Mouse (Mus musculus) liver, embryonic 14.5 days (tissue): Measurements from ENCODE around the gene Tex21. TPM values are rescaled to one million over a fixed set of nuclear protein-coding genes. Genes with fewer than 3 reads are reported as not detected.
"Not testable (repeated sequence)": the region's sequence is repeated elsewhere in the genome, so short reads cannot be mapped to it uniquely, and the experiment has no call there.

ENCODE experiments used
- ATAC-seq: fragments of 200-750 bp; cut with Nextera tagmentation; 2 replicates; pipeline ENCODE4 v1.8.0; 2017; ENCODE audit warnings: moderate number of reproducible peaks, mild to moderate bottlenecking, moderate library complexity; ENCODE audit not compliant: insufficient read depth
- DNase-seq, 3 experiments: peaks; one replicate each; pipeline ENCODE4 v3.0.0-alpha.2; 2012 to 2013; ENCODE audit warnings: low read depth in 3 of 3, low spot score in 3 of 3
- H3K27ac ChIP-seq: fragments of 300-500 bp; sonication (generic); 2 replicates; pipeline ENCODE4 v1.5.1; 2014; ENCODE audit warnings: moderate library complexity, mild to moderate bottlenecking, control low read depth, inconsistent platforms
- H3K27me3 ChIP-seq: fragments of 300-500 bp; sonication (generic); 2 replicates; pipeline ENCODE4 v1.6.1; 2014; ENCODE audit warnings: mild to moderate bottlenecking, low read length, moderate library complexity; ENCODE audit not compliant: control insufficient read depth, insufficient read depth
- H3K36me3 ChIP-seq: fragments of 300-500 bp; sonication (generic); replicated peaks from 2 replicates; pipeline ENCODE4 v1.6.1; 2014; ENCODE audit warnings: low read depth; ENCODE audit not compliant: control insufficient read depth, insufficient read depth
- H3K4me1 ChIP-seq, 2 experiments: fragments of 200-500 bp in 1 of 2; fragments of 300-500 bp in 1 of 2; sonication (generic) in 1 of 2; replicated peaks; 2 replicates each; pipeline ENCODE4 v1.6.1; 2012 to 2014; ENCODE audit warnings: antibody characterized with exemption in 1 of 2, inconsistent platforms in 1 of 2, low read length in 1 of 2; ENCODE audit not compliant: control insufficient read depth in 2 of 2, insufficient read depth in 2 of 2
- H3K4me2 ChIP-seq: fragments of 300-500 bp; sonication (generic); 2 replicates; pipeline ENCODE4 v1.6.1; 2014; ENCODE audit warnings: low read depth, mild to moderate bottlenecking, control low read depth, moderate library complexity
- H3K4me3 ChIP-seq, 2 experiments: fragments of 200-500 bp in 1 of 2; fragments of 300-500 bp in 1 of 2; sonication (generic) in 1 of 2; 2 replicates each; pipeline ENCODE4 v1.5.1; 2012 to 2014; ENCODE audit warnings: low read depth in 2 of 2, low read length in 2 of 2, mild to moderate bottlenecking in 2 of 2, control low read depth in 1 of 2, inconsistent platforms in 1 of 2, moderate library complexity in 1 of 2; ENCODE audit not compliant: insufficient read depth in 1 of 2
- H3K9ac ChIP-seq: fragments of 300-500 bp; sonication (generic); replicated peaks from 2 replicates; pipeline ENCODE4 v1.6.1; 2014; ENCODE audit warnings: mild to moderate bottlenecking, control low read depth, moderate library complexity
- H3K9me3 ChIP-seq: fragments of 300-500 bp; sonication (generic); 2 replicates; pipeline ENCODE4 v1.6.1; 2016; ENCODE audit warnings: low read length, mixed read lengths; ENCODE audit not compliant: control insufficient read depth
- CTCF ChIP-seq: IDR thresholded peaks from 2 replicates; pipeline ENCODE4 v1.5.1; 2016; ENCODE audit warnings: antibody characterized with exemption, low read depth, control low read depth
- EP300 ChIP-seq: IDR thresholded peaks from 2 replicates; pipeline ENCODE4 v1.6.1; 2016; ENCODE audit warnings: antibody characterized with exemption, low read depth
- WGBS: fragments of 180-500 bp; shearing (Covaris S2); extraction: QIAGEN DNeasy Blood & Tissue Kit; methylation state at CpG from one replicate; pipeline ENCODE4 v1.1.7; 2014; ENCODE audit not compliant: insufficient replicate concordance; 5-methylcytosine and 5-hydroxymethylcytosine counted together
- polyA plus RNA-seq, 2 experiments: library from polyadenylated mRNA; depleted of rRNA in 1 of 2; stranded (reverse) in 1 of 2; unstranded in 1 of 2; fragments of >200 nt; fragmentation: Nextera tagmentation in 1 of 2; extraction: Ambion mirVana in 1 of 2; gene quantifications; 2 replicates each; pipeline versions ENCODE4 v1.2.1 to v1.2.3; 2012 to 2014

Gene Tex21
- polyA plus RNA-seq, 2 experiments = 0.04 TPM; not detected in 1

DNA sequence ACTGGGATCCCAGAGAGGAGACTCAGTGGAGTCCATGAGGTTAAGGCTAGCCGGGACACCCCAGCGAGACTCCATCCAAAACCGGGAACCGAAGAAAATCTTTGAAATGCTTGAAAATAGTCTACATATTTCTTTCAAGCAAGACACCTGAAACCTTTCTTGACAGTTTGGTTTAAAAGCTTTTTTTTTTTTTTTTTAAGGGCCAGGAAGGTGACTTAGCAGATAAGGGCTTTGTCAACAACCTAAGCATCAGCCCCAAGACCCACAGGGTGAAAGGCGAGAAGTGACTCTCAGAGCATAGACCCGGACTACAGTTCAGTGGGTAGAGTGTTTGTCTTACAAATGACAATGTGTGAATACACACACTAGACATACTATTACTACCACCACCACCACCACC lies 11.3 kb downstream of the Tex21 start:
- no peaks in the 10 kb centered on the region for H3K9me3 ChIP-seq
- ATAC-seq (no peak), DNase-seq (no peak)
- no peak overlapping the region for H3K9ac ChIP-seq
- H3K27ac ChIP-seq = no peak overlapping the region
- H3K27me3 ChIP-seq = no peaks in the 10 kb centered on the region
- no peak overlapping the region for H3K4me2 ChIP-seq
- WGBS = 71% methylated on average over 6 of the region's 6 CpGs
- peaks cover 10 to 21% of the 10 kb centered on the region in 2 experiments for H3K4me1 ChIP-seq
- H3K36me3 ChIP-seq = no peaks in the 10 kb centered on the region
- TF ChIP-seq CTCF = no peak
- H3K4me3 ChIP-seq = no peak overlapping the region

DNA sequence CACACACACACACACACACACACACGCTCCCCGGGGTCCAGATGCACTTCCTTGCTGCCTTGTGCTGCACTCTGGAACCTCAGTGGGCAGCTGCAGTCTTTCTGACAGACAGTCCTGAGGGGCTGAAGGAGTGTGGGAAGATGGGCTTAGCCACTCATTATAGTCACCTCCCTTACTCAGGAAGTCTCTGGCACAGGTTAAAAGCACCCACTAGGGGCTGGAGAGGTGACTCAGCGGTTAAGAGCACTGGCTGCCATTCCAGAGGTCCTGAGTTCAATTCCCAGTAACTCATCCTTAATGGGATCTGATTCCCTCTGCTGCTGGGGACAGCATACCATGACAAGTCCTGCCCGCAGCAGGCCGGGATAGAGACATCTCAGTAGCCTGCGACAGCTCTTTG lies 15.9 kb downstream of the Tex21 start:
- Histone ChIP-seq H3K4me1 (peaks cover 0 to 2% of the 10 kb centered on the region in 2 experiments; a peak in 2 of 4 replicates), H3K36me3 (no peaks in the 10 kb centered on the region), H3K4me2 (no peak overlapping the region), H3K27me3 (no peaks in the 10 kb centered on the region), H3K27ac (no peak overlapping the region), H3K4me3 (no peak overlapping the region), H3K9me3 (no peaks in the 10 kb centered on the region), H3K9ac (no peak overlapping the region)
- ATAC-seq (no peak), DNase-seq (no peak)
- 80% methylated on average over 6 of the region's 6 CpGs for WGBS
- TF ChIP-seq CTCF = no peak
- TF ChIP-seq EP300 = no peak

GRCm38 (mm10) chr12:76222104-76222503 lies 24.4 kb downstream of the Tex21 start:
- H3K9me3 ChIP-seq, H3K9ac ChIP-seq, H3K27me3 ChIP-seq, DNase-seq, H3K36me3 ChIP-seq, H3K27ac ChIP-seq, H3K4me3 ChIP-seq, H3K4me2 ChIP-seq, H3K4me1 ChIP-seq, ATAC-seq: not testable (repeated sequence)
- WGBS = 52% methylated on average over 3 of the region's 8 CpGs

DNA sequence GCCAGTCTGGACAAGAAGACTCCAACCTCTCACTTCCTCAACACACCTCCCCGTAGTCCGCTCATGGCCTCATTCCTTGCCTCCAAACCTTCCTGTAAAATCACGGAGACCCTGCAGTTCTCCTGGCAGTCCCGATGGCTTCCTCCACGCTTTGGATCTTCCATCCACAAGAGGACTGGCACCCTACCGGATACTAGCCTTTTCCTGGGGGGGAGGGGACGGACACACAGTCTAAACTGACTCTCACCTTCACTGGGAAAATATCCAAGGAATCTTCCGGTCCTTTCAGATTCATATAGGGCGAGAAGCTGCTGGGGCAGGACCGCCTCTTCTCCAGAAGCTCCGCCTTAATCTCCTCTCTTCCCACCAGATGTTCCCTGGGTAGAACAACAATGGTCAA lies 29.8 kb downstream of the Tex21 start:
- TF ChIP-seq CTCF (no peak), EP300 (no peak)
- H3K9me3 ChIP-seq = no peaks in the 10 kb centered on the region
- H3K4me3 ChIP-seq = no peak overlapping the region
- H3K4me2 ChIP-seq = no peak overlapping the region
- WGBS = 58% methylated on average over 11 of the region's 11 CpGs
- no peak for ATAC-seq
- no peak overlapping the region for H3K27ac ChIP-seq
- H3K27me3 ChIP-seq = no peaks in the 10 kb centered on the region
- H3K36me3 ChIP-seq = no peaks in the 10 kb centered on the region
- DNase-seq = no peak
- H3K4me1 ChIP-seq = no peaks in the 10 kb centered on the region
- no peak overlapping the region for H3K9ac ChIP-seq

DNA sequence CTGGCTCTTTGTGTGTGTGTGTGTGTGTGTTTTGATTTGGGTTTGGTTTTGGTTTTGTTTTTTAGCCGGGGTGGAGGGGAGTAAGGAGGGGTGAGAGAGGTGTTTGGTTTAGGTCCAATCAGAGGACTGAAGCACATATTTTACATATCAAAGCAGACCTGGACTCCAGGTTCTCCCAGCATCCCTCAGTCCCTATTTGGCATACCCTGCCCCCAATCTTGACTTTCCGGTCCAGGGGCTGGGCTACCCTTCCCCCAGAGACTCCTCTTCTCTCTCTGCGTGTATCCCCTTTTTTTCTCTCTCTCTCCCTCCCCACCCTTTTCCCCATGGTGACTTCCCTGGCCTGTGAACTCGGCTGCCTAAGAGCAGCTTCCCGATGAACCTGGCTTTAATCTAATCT lies 31.4 kb downstream of the Tex21 start:
- 44% methylated on average over 5 of the region's 5 CpGs for WGBS
- Histone ChIP-seq H3K9me3 (no peaks in the 10 kb centered on the region), H3K27me3 (no peaks in the 10 kb centered on the region), H3K4me2 (no peak overlapping the region), H3K27ac (no peak overlapping the region), H3K9ac (no peak overlapping the region), H3K36me3 (no peaks in the 10 kb centered on the region), H3K4me3 (no peak overlapping the region), H3K4me1 (no peaks in the 10 kb centered on the region)
- TF ChIP-seq EP300 (no peak), CTCF (no peak)
- DNase-seq (no peak), ATAC-seq (no peak)
